Mouse (Mus musculus) thymus, adult 2 months (tissue): ENCODE results near the gene Fam221b.

Source experiments
- CTCF ChIP-seq: fragments of 200-500 bp; IDR thresholded peaks from 2 replicates; pipeline ENCODE4 v1.5.1; 2012; ENCODE audit warnings: mild to moderate bottlenecking, control low read depth, low read length, moderate library complexity, borderline replicate concordance; ENCODE audit not compliant: control insufficient read depth, poor library complexity, insufficient read depth; ENCODE audit errors: extremely low read depth
- POLR2A ChIP-seq: fragments of 200-500 bp; IDR thresholded peaks from 2 replicates; pipeline ENCODE4 v1.6.1; 2012; ENCODE audit warnings: mild to moderate bottlenecking, low read length, control low read depth, moderate library complexity; ENCODE audit not compliant: control insufficient read depth, poor library complexity, insufficient read depth; ENCODE audit errors: extremely low read depth

GRCm38 (mm10) chr4:43612534-43612933, 56.4 kb downstream of the Fam221b start:
- no peak for TF ChIP-seq CTCF
- TF ChIP-seq POLR2A: no peak
